Mouse (Mus musculus) liver, postnatal 0 days (tissue): Measurements from ENCODE around the gene Aff4.

Experiments used
- CTCF ChIP-seq: sonication (generic); IDR thresholded peaks from 2 replicates; pipeline ENCODE4 v1.5.1; 2016; ENCODE audit warnings: antibody characterized with exemption, low read depth
- EP300 ChIP-seq: IDR thresholded peaks from 2 replicates; pipeline ENCODE4 v1.6.1; 2016; ENCODE audit warnings: antibody characterized with exemption, low read depth, mild to moderate bottlenecking

- TF ChIP-seq EP300 (no peak), CTCF (no peak)
Observed at GRCm38 (mm10) chr11:53332076-53332680, 18.5 kb upstream of the Aff4 start.
